Mouse (Mus musculus) C2C12 (cell line): ENCODE data around the gene Ttll13. TPM values are rescaled to one million over a fixed set of nuclear protein-coding genes. Genes with fewer than 3 reads are reported as not detected.

Experiments used
- H3K27me3 ChIP-seq: one replicate; pipeline ENCODE4 v1.6.1; 2011; ENCODE audit not compliant: control insufficient read depth, insufficient read depth, insufficient read length
- H3K36me3 ChIP-seq: one replicate; pipeline ENCODE4 v1.6.1; 2011; ENCODE audit not compliant: control insufficient read depth, insufficient read depth
- H3K4me3 ChIP-seq: one replicate; pipeline ENCODE4 v1.5.1; 2011; ENCODE audit warnings: mild to moderate bottlenecking, control low read depth; ENCODE audit not compliant: poor library complexity, insufficient read depth, severe bottlenecking
- H3K79me2 ChIP-seq: one replicate; pipeline ENCODE4 v1.6.1; 2011; ENCODE audit not compliant: control insufficient read depth, insufficient read depth
- H3K79me3 ChIP-seq: one replicate; pipeline ENCODE4 v1.6.1; 2011; ENCODE audit warnings: low read depth, control low read depth
- H3ac ChIP-seq: one replicate; pipeline ENCODE3; 2011; ENCODE audit warnings: low read depth; ENCODE audit not compliant: control insufficient read depth, insufficient read length
- CEBPB ChIP-seq: IDR thresholded peaks from one replicate; pipeline ENCODE4 v1.6.1; 2011; ENCODE audit warnings: low read depth, mild to moderate bottlenecking, control low read depth, moderate library complexity
- CTCF ChIP-seq: IDR thresholded peaks from one replicate; pipeline ENCODE4 v1.5.1; 2011; ENCODE audit not compliant: control insufficient read depth, insufficient read depth, insufficient read length
- FOSL1 ChIP-seq: IDR thresholded peaks from one replicate; pipeline ENCODE4 v1.8.0; 2011; ENCODE audit warnings: mild to moderate bottlenecking, low read length; ENCODE audit not compliant: poor library complexity, insufficient read depth, severe bottlenecking
- MAX ChIP-seq: IDR thresholded peaks from one replicate; pipeline ENCODE4 v1.6.1; 2011; ENCODE audit warnings: mild to moderate bottlenecking, control low read depth
- MYOD1 ChIP-seq: IDR thresholded peaks from one replicate; pipeline ENCODE4 v1.6.1; 2011; ENCODE audit warnings: low read depth; ENCODE audit not compliant: control insufficient read depth, insufficient read length
- MYOG ChIP-seq: IDR thresholded peaks from one replicate; pipeline ENCODE4 v1.6.1; 2011; ENCODE audit not compliant: control insufficient read depth, insufficient read length; ENCODE audit errors: extremely low read depth
- USF1 ChIP-seq: IDR thresholded peaks from one replicate; pipeline ENCODE4 v1.6.1; 2011; ENCODE audit warnings: low read depth, mild to moderate bottlenecking, control low read depth, moderate library complexity
- long read RNA-seq, 2 experiments: library from polyadenylated mRNA; unstranded; transcript quantifications; one replicate each; pipeline ENCODE4 v2.0.0; 2019 to 2020
- polyA plus RNA-seq: library from polyadenylated mRNA; unstranded; fragments of >200 nt; fragmentation: generic; extraction: Trizol; gene quantifications from one replicate; pipeline ENCODE4 v1.2.1, GENCODE M21; 2012; ENCODE audit warnings: missing spikeins

Gene Ttll13
- not detected for polyA plus RNA-seq
- long read RNA-seq, experiment 1 = 0 reads
- long read RNA-seq, experiment 2, partial matches to known transcripts = 0 of 1 reads
- long read RNA-seq, experiment 2, other reads (novel, unspliced or antisense) = 1 of 1 reads

DNA sequence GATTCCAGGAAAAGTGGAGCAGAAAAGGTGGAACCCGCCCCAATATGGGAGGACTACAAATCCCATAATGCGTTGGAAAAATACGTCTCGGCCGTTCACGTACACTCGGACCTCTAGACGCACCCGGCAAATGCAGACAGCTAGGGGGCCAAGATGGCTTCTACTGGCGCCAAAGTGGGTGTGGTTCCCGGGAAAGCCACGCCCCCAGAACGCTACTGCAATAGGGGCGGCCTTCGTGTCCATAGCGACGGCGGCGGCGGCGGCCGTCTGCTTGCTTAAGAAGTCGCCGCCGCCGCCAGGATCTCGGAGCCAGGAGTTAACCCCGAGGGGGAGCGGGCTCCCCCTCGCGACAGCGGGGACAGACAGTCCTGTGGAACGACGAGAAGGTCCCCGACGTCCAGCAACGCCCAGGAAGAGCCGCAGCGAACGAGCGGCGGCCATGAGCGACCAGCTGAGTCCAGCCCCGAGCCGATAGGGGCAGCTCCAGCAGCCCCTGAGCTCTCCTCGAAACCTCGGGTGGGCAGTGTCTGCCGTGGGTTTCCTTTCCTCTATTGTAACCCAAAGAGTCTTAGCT is at the start of gene Ttll13:
Ttll13 (plus strand) TSS at position 229 of the 574 bp plus-strand sequence.
- no peaks in the 10 kb centered on the region for H3K36me3 ChIP-seq
- peak within 1 kb of the TSS; percentile 25 for H3K4me3 ChIP-seq
- H3K79me3 ChIP-seq = no peaks in the 10 kb centered on the region
- peak within 1 kb of the TSS; percentile 27 for H3ac ChIP-seq
- TF ChIP-seq MYOG (no peak), CTCF (peak; percentile 22), FOSL1 (no peak), CEBPB (no peak), USF1 (no peak), MAX (peak; percentile 20), MYOD1 (no peak)
- H3K79me2 ChIP-seq = no peaks in the 10 kb centered on the region
- H3K27me3 ChIP-seq = no peaks in the 10 kb centered on the region

DNA sequence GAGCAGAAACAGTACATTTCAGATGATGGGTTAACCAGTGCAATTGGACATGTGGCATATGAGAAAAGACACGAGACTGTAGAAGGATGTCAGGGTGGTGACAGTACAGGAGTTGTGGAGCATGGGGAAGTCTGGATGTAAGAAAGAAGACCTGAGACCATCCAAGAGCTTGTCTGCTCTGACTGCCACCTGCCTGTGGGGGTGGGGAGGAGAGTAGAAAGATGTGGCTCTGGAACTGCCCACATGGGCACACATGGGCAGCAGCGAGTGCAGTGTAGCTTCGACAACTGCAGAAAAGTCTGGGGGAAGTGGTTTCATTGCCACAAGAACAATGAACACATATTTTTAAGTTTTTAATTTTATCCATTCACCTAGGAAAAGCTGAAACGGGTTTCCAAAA is 48.8 kb upstream of the Ttll13 start:
- H3K79me3 ChIP-seq = peaks cover 49% of the 10 kb centered on the region
- TF ChIP-seq USF1 (no peak), MAX (peak; percentile 18)
- peaks cover 81% of the 10 kb centered on the region for H3K79me2 ChIP-seq
- H3K36me3 ChIP-seq = peaks cover 16% of the 10 kb centered on the region
- H3K4me3 ChIP-seq = no peak overlapping the region
- no peaks in the 10 kb centered on the region for H3K27me3 ChIP-seq
- no peak overlapping the region for H3ac ChIP-seq

DNA sequence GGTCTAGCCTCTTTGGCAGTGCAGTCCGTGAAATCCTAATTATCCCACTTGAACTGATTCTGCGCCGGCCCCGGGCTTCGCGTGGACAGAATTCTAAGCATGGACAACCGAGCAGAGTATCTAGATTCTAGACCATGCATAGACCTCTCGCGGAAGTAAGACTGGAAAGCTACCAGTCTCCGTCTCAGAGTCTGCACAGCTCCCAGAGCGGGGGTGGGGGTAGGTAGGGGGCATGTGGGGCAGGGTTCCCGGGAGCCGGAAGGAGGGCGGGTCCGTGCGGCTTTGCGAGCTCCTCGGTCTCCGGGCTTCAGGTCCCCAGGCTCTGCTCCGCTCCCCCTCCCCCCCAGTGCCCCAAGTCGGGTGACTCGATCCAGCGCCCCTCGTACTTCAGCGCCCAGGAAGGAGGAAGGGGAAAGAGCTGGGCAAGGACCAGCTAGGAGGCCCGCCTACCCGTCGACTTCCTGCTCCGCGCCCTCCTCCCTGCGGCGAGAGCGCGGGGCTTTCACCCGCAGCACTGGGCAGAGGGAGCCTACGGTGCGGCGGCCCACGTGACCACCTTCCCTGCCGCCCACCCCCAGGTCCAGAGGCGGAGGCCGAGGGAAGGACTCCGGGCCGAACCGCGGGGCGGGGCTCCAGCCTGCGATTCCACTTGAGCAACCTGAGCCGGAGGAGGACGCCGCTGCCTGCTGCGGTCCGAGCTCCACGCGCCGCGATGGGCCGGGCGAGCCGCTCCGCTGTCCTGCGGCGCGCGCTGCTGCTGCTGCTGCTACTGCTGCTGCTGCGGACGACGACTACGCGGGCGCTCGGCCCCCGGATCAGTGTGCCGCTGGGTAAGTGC is 48.0 kb upstream of the Ttll13 start:
- TF ChIP-seq FOSL1 (no peak), USF1 (peak; percentile 90), MAX (peak; percentile 70), CTCF (no peak)
- H3K4me3 ChIP-seq = peak overlapping the region; percentile 59
- H3K36me3 ChIP-seq = peaks cover 24% of the 10 kb centered on the region
- H3K27me3 ChIP-seq = no peaks in the 10 kb centered on the region
- H3K79me3 ChIP-seq = peaks cover 57% of the 10 kb centered on the region
- peaks cover 82% of the 10 kb centered on the region for H3K79me2 ChIP-seq
- H3ac ChIP-seq = peak overlapping the region; percentile 66

DNA sequence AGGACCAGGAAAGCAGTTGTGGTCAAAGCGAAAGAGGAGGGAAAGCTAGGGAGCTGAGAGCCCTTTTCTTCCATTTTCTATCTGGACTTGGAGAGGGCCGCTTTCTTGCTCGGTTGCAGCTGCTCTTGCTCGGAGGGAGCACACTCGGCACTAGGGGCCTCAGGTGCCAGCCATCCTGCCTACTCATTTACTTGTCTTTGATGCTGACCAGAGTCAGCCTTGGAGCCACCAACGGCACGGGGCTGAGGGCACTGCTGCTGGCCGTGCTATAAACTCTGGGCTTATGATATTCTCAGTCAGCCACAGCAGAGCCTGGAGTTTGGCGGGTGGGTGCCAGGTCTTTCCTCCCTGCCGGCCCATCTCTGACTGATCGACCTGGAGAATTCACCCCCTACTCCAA is 47.3 kb upstream of the Ttll13 start:
- peaks cover 27% of the 10 kb centered on the region for H3K36me3 ChIP-seq
- H3K4me3 ChIP-seq = peak overlapping the region; percentile 59
- H3K79me3 ChIP-seq = peaks cover 58% of the 10 kb centered on the region
- peaks cover 82% of the 10 kb centered on the region for H3K79me2 ChIP-seq
- H3ac ChIP-seq = peak overlapping the region; percentile 66
- no peak for TF ChIP-seq CTCF
- no peak for TF ChIP-seq MYOG
- TF ChIP-seq MYOD1 = no peak
- no peaks in the 10 kb centered on the region for H3K27me3 ChIP-seq

DNA sequence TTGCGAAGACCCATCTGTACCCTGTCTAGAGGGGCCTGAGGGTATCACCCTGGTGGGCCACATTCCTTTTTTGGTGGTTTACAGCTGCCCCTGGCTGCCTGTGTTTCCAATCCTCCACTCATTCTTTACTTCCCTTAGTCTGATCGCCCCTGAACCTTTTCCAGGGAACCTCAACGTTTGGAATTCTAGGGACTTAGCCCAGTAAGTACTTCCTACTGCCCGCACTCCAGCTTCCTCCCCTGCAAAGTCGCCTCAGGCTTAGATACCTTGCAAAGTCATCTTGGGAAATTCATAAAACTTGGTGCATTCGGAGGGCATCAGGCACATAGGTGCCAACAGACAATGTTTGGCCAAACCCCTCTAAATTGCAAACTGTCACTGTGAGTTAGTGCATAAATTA is 46.9 kb upstream of the Ttll13 start:
- no peak for TF ChIP-seq USF1
- TF ChIP-seq MYOG = no peak
- no peak for TF ChIP-seq MAX
- no peak for TF ChIP-seq FOSL1
- no peak for TF ChIP-seq MYOD1
- TF ChIP-seq CEBPB = no peak
- TF ChIP-seq CTCF = no peak
- no peaks in the 10 kb centered on the region for H3K27me3 ChIP-seq
- H3K4me3 ChIP-seq = peak overlapping the region; percentile 59
- peak overlapping the region; percentile 66 for H3ac ChIP-seq
- H3K36me3 ChIP-seq = peaks cover 29% of the 10 kb centered on the region
- H3K79me3 ChIP-seq = peaks cover 61% of the 10 kb centered on the region
- peaks cover 82% of the 10 kb centered on the region for H3K79me2 ChIP-seq

DNA sequence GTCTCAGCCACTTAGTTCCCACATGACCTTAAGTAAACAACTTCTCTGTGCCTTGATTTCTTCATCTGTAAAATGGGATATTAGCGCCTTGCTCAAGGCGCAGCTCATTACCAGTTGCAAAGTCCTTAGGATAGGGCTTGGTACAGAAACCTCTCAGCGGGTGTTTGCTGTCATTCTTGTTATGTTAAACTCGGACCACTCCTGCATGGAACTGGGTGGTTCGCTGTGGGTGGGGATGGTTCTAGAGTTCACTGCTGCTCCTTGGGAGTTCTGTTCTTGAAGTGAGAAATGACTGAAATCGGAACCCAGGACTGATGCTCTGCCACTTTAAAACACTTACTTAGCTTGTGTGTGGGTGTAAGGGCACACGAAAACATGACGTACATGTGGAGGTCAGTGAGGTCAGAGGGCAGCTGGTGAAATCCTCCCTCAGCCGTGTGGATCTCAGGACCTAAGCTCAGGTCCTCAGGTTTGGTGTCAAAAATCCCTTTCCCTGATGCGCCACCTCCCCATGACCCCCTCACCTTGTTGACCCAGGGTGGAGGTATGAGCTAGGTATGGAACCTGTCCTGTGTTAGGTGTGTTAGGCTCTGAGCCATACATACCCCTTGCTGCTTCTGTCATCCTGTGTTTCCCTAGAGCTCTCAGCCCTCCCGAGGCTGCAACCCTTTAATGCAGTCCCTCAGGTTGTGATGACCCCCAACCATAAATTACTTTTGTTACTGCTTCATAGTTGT is 46.2 kb upstream of the Ttll13 start:
- Histone ChIP-seq H3K36me3 (peaks cover 30% of the 10 kb centered on the region), H3K4me3 (peak overlapping the region; percentile 59), H3ac (no peak overlapping the region), H3K79me2 (peaks cover 86% of the 10 kb centered on the region), H3K79me3 (peaks cover 66% of the 10 kb centered on the region), H3K27me3 (no peaks in the 10 kb centered on the region)
- TF ChIP-seq MYOD1 = no peak
- TF ChIP-seq FOSL1 = no peak
- TF ChIP-seq USF1 = no peak
- TF ChIP-seq CEBPB = no peak
- no peak for TF ChIP-seq MYOG
- TF ChIP-seq MAX = no peak
